Mouse (Mus musculus) cerebellum, postnatal 36 days (tissue): ENCODE results near the gene Spr.
"Not testable (repeated sequence)": the region's sequence is repeated elsewhere in the genome, so short reads cannot be mapped to it uniquely, and the experiment has no call there.

Experiments used
- DNase-seq, 2 experiments: peaks; one replicate each; pipeline ENCODE4 v3.0.0; 2021 to 2022; ENCODE audit warnings: mixed read lengths in 2 of 2

Spr gene

GRCm38 (mm10) chr6:85137217-85138035 is at the start of gene Spr:
Spr (minus strand) TSS chr6:85137766.
- peak; percentile 83 to 84 for DNase-seq

- no peak for DNase-seq
Measured at GRCm38 (mm10) chr6:85186744-85187059, 49.1 kb upstream of the Spr start.

DNA sequence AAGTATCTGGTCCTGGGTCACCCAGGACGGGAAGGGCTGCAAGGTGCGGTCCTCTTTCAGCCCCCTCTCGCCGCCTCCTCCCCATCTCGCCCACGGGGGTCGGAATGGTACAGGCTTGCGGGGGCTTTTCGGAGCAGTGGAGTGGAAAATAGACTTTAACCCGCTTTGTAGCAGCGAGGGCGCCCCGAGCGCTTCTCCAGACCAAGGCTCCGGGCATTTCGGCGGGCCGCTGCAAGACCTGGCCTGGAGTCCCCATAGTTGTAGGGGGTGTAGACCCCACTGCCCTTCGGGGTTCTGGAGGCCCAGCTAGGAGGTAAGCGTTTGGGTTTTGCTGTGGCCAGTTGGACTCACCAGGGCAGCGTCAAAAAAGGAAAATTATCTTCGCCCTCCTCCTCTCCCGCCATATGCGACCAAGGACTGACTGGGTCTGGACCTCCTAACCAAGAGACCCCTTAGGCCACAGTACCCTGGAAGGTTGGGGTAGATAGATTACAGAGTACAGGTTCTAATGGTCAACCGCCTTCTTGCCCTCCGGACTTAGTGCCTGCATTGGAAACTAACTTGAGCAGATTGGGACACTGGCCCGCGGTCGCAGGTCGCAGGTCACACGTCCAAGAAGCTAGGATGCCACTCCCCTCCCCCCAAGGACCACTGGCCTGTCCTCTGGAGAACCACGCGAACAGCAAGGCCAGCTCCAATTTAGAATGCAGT is 48.6 kb upstream of the Spr start:
- no peak for DNase-seq

DNA sequence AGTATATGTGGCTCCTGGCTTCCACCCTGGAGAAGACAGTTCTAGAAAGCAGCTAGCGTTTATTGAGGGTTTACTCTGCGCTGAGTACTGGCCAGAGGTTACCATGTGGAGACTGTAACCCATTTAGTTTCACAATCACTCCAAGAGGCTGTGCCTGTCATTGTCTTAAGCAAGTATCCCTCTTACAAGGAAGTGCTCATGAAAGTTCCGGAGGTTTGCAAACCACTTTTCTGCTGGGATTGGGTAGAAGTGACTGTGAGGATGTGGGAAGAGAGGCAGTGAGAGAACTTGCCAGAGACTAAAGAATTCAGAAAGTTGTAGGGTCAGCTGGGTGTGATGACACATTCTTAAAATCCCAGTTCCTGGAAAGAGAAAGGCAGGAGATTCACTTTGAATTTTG is 46.4 kb upstream of the Spr start:
- DNase-seq, result no peak

GRCm38 (mm10) chr6:85180036-85180435 is 42.5 kb upstream of the Spr start:
- no peak for DNase-seq

GRCm38 (mm10) chr6:85179569-85179968 is 42.0 kb upstream of the Spr start:
- DNase-seq, result no peak

DNA sequence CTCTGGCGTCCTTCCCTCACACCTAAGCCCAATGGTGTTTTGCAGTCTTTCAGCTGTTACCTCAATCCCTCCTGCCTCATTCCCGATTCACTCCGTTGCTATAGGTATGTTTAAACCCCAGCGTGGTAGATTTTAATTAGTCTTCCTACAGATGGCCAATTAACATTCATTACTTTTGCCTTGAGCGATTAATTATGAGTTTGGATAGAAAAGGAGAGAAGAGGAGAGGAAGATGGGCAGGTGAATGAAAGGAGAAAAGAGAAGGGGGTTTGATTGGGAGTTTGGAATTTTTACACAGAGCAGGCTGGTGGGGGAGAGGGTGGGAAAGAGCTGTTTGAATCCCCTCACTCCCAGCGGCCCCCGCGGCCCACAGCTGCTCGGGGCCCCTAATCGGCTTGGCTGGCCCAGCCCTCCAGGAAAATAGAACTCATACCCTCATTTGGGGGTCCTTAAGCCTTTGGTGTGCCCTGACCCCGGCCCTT is 27.9 kb upstream of the Spr start:
- no peak for DNase-seq

GRCm38 (mm10) chr6:85160201-85160923 is 22.8 kb upstream of the Spr start:
- peak; percentile 72 to 74 for DNase-seq

GRCm38 (mm10) chr6:85159092-85159760 is 21.7 kb upstream of the Spr start:
- DNase-seq, result peak; percentile 67 to 69

GRCm38 (mm10) chr6:85158040-85158804 is 20.7 kb upstream of the Spr start:
- not testable (repeated sequence) for DNase-seq

DNA sequence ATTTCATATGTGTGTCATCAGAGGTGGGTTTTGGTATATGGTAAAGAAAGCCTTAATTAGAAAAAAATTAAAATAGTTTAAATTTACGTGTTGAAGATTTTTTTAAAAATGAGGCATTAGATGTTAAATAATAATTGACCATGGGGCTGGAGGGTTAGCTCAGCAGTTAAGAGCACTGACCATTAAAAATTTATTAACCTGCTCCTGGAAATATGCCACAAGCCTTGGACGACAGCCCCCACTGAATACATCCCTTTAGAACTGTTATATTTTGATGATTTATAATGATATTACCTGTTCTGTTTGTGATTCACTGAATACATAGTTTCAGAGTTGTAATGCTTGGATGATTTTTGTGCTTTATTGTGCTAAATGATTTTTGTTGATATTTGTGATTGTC is 19.0 kb upstream of the Spr start:
- DNase-seq, result not testable (repeated sequence)

- peak in 1 of 2 experiments; percentile 23 for DNase-seq
Measured at GRCm38 (mm10) chr6:85154861-85155528, 17.4 kb upstream of the Spr start.

- peak; percentile 71 to 75 for DNase-seq
Measured at GRCm38 (mm10) chr6:85153970-85154540, 16.5 kb upstream of the Spr start.

- peak; percentile 35 to 52 for DNase-seq
Measured at GRCm38 (mm10) chr6:85150386-85150785, 12.8 kb upstream of the Spr start.

DNA sequence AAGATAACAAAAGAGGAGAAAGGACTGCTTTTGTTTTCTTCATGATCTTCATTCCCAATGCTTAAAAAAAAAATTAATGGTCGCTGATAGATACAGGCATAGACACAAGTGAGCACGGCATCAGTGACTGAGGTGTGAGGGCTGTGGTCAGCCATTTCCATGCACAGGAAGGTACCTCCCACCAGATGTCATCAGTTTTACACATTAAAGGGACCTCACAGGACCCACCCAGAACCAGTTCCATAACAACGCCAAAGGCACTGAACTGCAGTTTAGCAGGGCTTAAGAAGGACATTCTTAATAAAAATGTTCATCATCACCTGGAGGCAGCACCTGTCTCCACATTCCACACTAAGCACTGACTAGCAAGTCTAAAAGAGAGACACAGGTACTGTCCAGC is 10.1 kb upstream of the Spr start:
- DNase-seq, result no peak

- no peak for DNase-seq
Measured at GRCm38 (mm10) chr6:85144466-85144865, 6.9 kb upstream of the Spr start.

DNA sequence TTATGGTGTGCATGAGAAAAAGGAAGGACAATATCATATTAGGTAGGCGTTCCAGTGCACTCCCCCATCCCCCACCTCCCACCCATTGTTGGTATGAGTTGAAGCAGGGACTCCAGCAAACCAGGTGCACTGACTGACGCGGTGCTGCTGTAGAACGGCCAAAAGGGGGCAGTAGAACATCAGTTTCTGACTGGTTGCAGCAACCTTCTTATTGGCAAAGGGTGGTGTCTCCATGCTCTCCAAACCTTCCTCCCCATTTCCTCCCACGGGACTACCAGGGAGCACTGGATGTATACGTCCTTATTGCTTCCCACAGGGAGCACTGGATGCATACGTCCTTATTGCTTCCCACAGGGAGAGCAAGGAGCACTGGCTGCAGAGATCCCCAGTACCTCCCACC is 3.4 kb upstream of the Spr start:
- DNase-seq, result peak; percentile 29 to 36

GRCm38 (mm10) chr6:85139534-85139933 is 2.0 kb upstream of the Spr start:
- DNase-seq, result no peak

DNA sequence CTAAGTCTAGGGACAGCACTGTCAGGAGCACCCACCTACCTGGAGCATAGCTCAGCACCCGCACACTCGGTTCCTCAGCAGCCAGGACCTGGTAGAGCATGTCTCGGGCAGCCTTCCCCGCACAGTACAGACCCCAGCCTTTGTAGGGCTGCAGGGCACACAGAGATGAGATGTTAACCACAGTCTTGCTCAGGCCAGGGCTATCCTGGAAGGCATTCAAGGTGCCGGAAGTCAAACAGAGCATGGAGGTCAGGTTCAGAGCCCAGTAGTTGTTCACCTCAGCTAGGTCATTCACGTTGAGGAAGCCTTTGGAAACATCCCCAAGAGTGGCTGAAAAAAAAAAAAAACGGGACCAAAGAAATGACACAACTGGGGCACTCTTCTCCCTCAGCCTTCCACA is 782 bp downstream of the Spr start:
- DNase-seq, result not testable (repeated sequence)

DNA sequence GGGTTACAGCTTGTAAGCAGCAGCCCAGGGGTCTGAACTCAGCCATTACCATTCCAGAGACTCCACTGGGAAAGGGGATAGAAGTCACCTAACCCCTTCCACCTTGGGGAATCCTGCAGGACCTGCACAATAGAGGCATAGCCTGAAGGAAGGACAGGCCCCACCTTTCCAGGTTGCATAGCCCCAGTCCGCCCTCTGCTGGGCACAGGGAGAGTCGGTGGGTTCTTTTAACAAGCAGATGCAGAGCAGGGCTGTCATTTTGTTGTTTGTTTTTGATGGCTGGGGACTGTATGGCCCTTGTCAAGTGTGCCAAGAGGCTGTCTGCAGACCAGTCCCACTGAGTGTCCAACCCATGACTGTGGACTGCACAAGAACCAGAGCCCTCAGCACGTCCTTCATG is 4.8 kb downstream of the Spr start:
- DNase-seq, result peak; percentile 39 to 45

DNA sequence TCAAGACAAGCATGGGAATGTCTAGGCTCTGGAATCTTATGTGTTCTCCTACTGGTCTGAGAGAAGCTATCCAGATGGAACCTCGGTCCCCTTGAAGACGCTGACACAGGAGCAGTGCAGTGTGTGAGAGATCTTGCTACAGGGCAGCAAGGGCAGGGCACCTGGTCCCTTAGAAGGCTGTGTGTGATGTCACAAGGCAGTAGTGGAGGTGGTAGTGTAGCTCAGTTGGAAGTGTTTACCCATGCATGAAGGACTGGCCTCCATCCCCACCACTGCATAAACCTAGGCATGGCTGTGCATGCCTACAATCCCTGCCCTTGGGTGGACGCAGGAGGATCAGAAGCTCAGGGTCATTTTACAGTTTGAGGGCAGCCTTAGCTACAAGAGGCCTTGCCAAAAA is 5.3 kb downstream of the Spr start:
- DNase-seq, result not testable (repeated sequence)
